Mouse (Mus musculus) spleen, adult 18-20 months (tissue): ENCODE measurements around the gene Odf3l1.

ENCODE experiments used
- DNase-seq, 2 experiments: peaks; one replicate each; pipeline ENCODE4 v3.0.0; 2022; ENCODE audit warnings: mixed read lengths in 2 of 2

Odf3l1 gene

GRCm38 (mm10) chr9:56843679-56844188, 20.7 kb downstream of the Odf3l1 start:
- DNase-seq = peak in 1 of 2 experiments; percentile 40

- no peak for DNase-seq
These were observed 22.2 kb downstream of the Odf3l1 start for GRCm38 (mm10) chr9:56842303-56842719.

DNA sequence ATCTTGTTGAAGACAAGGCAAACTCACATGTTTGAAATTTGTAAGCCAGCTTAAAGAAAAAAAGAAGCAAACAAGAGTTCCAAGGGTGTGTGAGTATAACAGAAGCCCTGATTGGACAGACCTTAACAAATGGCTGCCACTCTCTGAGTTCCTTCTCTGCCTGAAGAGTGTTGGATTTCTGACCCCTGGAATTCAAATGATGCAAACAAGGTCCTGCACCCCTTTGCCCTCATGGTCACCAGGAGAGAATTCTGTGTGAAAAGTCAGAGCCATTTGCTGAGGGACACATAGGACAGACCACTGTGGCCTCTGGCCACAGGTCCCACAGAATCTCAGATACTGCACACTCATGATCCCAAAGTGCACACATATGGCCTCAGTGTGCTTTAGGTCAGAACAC, 22.6 kb downstream of the Odf3l1 start:
- no peak for DNase-seq

DNA sequence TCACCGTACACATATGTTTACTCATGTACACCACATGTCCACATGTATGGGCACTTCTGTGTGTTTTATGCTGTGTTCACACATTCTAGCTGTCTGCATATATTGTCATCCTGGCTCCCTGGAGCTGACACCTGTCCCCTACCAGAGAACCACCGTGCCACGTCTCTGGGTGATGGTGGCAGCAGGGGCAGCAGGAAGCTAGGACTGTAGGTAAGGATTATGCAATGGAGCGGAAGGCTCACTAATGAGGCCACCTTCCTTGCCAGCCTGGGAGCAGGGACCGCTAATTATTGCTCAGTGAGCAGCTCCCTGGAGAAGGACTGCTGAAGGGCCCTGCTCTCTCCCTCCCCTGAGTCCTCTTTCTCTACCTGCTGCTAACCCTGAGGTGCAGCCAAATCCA, 23.8 kb downstream of the Odf3l1 start:
- DNase-seq = no peak

- DNase-seq = no peak
These were observed 29.3 kb downstream of the Odf3l1 start for GRCm38 (mm10) chr9:56835152-56835551.

GRCm38 (mm10) chr9:56832900-56833299, 31.6 kb downstream of the Odf3l1 start:
- no peak for DNase-seq

GRCm38 (mm10) chr9:56831904-56832303, 32.6 kb downstream of the Odf3l1 start:
- DNase-seq = no peak

- no peak for DNase-seq
These were observed 34.3 kb downstream of the Odf3l1 start for GRCm38 (mm10) chr9:56830162-56830561.

GRCm38 (mm10) chr9:56828841-56829240, 35.6 kb downstream of the Odf3l1 start:
- no peak for DNase-seq

DNA sequence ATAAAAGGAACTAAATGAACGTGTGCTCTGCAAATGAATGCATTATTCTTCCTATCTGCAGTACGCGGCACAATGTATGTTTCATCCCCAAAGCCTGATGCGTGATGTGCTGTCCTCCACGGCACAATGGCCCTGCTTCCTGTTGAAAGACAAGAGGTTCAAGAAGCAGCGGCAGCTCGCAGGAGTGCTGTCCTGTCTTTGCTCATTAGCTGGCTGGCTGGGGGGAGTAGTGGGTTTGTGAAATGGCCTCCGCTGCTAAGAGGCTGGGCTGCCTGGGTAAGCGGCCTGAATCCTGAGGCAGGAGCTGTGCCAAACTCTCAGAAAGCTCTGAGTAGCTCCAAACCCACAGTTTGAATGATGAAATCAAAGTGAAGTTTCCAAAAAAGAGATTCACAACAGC, 36.3 kb downstream of the Odf3l1 start:
- no peak for DNase-seq

DNA sequence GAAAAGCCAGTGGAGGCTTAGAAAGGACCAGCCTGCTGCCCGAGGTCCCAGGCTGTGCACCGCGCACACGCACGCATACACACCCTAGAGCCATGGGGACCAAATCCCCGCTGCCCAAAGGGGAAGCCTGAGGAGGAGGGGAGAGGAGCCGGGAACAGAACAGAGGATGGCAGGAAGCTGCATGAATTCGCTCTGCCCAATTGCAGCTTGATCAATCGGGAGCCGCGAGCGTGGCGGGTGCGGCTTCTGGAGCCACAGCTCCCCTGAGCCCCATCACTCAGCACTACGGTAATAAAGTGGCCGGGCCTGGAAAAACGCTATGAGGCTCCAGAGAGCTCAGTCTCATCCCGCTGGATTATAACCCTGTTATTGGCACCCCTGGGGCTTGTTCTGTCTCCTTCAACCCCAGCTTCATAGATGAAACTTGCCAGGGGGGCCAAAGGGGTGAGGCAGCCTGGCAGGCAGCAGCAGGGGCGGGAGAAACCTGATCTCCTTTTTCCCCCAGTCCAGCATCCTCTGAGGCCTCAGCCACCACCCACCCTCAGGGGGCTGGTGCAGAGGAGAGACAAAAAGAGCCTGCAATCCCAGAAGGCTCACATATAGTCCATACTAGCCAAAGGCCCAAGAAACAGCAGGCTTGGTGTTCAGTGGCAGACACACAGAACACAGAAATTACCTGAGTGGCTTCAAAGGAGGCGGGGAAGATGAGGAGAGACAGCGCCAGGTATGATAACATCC, 38.8 kb downstream of the Odf3l1 start:
- no peak for DNase-seq

DNA sequence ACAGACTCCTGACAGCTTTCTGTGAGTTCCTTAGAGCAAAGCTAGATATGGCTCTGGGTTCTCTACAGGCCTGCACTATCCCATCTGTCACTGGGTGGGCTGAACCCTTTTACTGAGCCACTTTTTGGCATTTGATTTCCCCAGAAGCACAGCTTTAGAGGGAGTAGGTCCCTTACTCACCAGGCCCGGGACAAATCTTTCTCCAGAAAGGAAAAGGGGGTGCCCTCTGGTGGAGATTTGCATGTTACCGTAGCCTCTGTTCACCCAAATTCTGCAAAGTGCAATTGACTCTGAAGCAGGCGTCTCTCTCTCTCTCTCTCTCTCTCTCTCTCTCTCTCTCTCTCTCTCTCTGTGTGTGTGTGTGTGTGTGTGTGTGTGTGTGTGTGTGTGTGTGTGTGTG, 39.6 kb downstream of the Odf3l1 start:
- no peak for DNase-seq

DNA sequence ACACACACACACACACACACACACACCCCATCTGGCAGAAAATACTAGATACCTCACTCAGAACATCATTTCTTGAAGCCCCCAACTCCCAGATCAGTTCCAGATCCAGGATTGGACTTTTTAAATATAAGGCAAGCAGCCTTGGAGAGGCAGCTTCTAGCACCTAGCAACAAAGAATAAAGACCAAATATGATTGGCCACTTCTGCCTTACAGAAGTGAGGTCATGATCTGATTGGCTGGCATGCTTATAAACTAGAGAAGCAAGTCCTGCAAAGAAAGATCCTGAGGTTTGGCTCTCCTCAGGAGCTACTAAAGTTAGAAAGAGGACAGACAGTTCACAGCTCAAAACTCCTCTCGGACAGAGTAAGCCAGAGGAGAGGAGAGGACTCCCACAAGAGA, 53.6 kb downstream of the Odf3l1 start:
- DNase-seq = no peak

GRCm38 (mm10) chr9:56807990-56808389, 56.5 kb downstream of the Odf3l1 start:
- DNase-seq = no peak

- no peak for DNase-seq
These were observed 61.3 kb downstream of the Odf3l1 start for GRCm38 (mm10) chr9:56803146-56803545.
